Mouse (Mus musculus): ENCODE data around the gene Rpl21. TPM values are rescaled to one million over a fixed set of nuclear protein-coding genes. Genes with fewer than 3 reads are reported as not detected.

Gene Rpl21
- polyA plus RNA-seq, 1 experiment from 2014 or later: 546 TPM

- Histone ChIP-seq H3K27ac (replicated peaks) (no peak overlapping the region), H3K36me3 (replicated peaks) (no peaks in the 10 kb centered on the region), H3K4me1 (no peaks in the 10 kb centered on the region), H3K27me3 (replicated peaks; ENCODE audit: low read depth, poor library complexity, severe bottlenecking) (no peaks in the 10 kb centered on the region), H3K4me3 (no peak overlapping the region), H3K9me3 (0 out of 2 replicates have a peak, but pooled peaks cover 4% of the 10 kb centered on the region)
- no peak for DNase-seq (ENCODE audit: low spot score)
- WGBS: 78% methylated on average over 8 of the region's 8 CpGs
Observed at GRCm38 (mm10) chr5:146806004-146806430, 26.7 kb upstream of the Rpl21 start.

GRCm38 (mm10) chr5:146809951-146810350 lies 22.7 kb upstream of the Rpl21 start:
- Histone ChIP-seq H3K4me3 (no peak overlapping the region), H3K27me3 (replicated peaks; ENCODE audit: low read depth, poor library complexity, severe bottlenecking) (no peaks in the 10 kb centered on the region), H3K27ac (replicated peaks) (no peak overlapping the region), H3K9me3 (peaks cover 2% of the 10 kb centered on the region; the same call in 1 of the 2 replicates), H3K4me1 (no peaks in the 10 kb centered on the region), H3K36me3 (replicated peaks) (no peaks in the 10 kb centered on the region)
- WGBS: 78% methylated on average over 5 of the region's 5 CpGs
- DNase-seq (ENCODE audit: low spot score): no peak

DNA sequence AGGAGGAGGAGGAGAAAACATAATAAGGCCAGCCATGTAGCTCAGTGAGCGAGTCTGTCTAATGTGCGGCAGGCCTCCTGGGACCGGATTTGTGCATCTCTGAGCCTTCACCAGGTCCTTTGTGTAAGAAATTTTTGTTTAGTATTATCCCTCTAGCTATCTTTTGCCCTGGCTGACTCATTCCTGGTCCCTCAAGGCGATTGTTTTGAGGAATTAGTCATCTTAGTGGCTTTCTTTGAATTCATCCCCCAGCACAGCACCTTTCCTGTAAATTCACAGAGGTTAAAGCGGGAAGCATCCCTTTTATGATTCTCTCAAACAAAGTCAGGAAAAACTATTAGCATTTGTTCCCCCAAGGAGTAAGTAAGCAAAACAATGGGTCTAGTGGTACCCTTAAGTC lies 19.8 kb upstream of the Rpl21 start:
- DNase-seq (ENCODE audit: low spot score): no peak
- H3K27ac ChIP-seq (replicated peaks): no peak overlapping the region
- H3K4me3 ChIP-seq: no peak overlapping the region
- H3K9me3 ChIP-seq: peaks cover 2% of the 10 kb centered on the region; the same call in 1 of the 2 replicates
- no peaks in the 10 kb centered on the region for H3K36me3 ChIP-seq (replicated peaks)
- 92% methylated on average over 5 of the region's 5 CpGs for WGBS
- H3K4me1 ChIP-seq: no peaks in the 10 kb centered on the region
- no peaks in the 10 kb centered on the region for H3K27me3 ChIP-seq (replicated peaks; ENCODE audit: low read depth, poor library complexity, severe bottlenecking)

DNA sequence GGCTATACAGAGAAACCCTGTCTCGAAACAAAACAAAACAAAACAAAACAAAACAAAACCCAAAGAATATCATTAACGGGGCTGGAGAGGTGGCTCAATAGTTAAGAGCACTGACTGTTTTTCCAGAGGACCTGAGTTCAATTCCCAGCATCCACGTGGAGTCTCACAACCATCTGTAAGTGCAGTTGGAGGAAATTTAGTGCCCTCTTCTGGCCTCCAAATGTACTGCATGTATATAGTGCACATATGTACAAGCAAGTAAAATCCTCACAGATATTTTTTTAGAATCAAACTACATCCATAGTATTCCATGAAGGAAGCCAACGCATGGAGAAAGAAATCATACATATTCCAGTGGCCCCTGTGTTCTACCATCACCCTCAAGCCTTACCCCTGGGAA lies 19.3 kb upstream of the Rpl21 start:
- no peaks in the 10 kb centered on the region for H3K36me3 ChIP-seq (replicated peaks)
- H3K27ac ChIP-seq (replicated peaks): no peak overlapping the region
- H3K27me3 ChIP-seq (replicated peaks; ENCODE audit: low read depth, poor library complexity, severe bottlenecking): no peaks in the 10 kb centered on the region
- H3K4me1 ChIP-seq: no peaks in the 10 kb centered on the region
- no peak for DNase-seq (ENCODE audit: low spot score)
- WGBS: 86% methylated on average over 4 of the region's 4 CpGs
- no peak overlapping the region for H3K4me3 ChIP-seq
- peaks cover 2% of the 10 kb centered on the region; the same call in 1 of the 2 replicates for H3K9me3 ChIP-seq

DNA sequence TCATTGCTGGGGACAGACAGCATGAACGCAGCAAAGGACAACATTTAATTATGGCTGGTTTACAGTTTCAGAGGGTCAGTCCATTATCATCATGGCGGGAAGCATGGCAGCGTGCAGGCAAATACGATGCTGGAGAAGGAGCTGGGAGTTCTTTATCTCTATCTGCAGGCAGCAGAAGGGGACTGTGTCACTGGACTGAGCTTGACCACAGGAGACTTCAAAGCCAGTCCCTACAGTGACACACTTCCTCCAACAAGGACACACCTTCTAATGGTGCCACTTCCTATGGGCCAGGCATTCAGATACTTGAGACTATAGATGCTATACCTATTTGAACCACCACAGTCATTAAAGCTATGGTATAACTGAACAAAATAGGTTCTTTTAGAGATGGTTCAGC lies 17.3 kb upstream of the Rpl21 start:
- Histone ChIP-seq H3K4me3 (no peak overlapping the region), H3K9me3 (peaks cover 2% of the 10 kb centered on the region; the same call in 1 of the 2 replicates), H3K36me3 (replicated peaks) (no peaks in the 10 kb centered on the region), H3K27me3 (replicated peaks; ENCODE audit: low read depth, poor library complexity, severe bottlenecking) (no peaks in the 10 kb centered on the region), H3K4me1 (no peaks in the 10 kb centered on the region), H3K27ac (replicated peaks) (no peak overlapping the region)
- 78% methylated on average over 4 of the region's 4 CpGs for WGBS
- no peak for DNase-seq (ENCODE audit: low spot score)

- Histone ChIP-seq H3K36me3 (replicated peaks) (no peaks in the 10 kb centered on the region), H3K27me3 (replicated peaks; ENCODE audit: low read depth, poor library complexity, severe bottlenecking) (no peaks in the 10 kb centered on the region), H3K4me1 (no peaks in the 10 kb centered on the region), H3K27ac (replicated peaks) (no peak overlapping the region), H3K4me3 (no peak overlapping the region), H3K9me3 (peaks cover 2% of the 10 kb centered on the region; the same call in 1 of the 2 replicates)
- no peak for DNase-seq (ENCODE audit: low spot score)
- 88% methylated on average over 8 of the region's 8 CpGs for WGBS
Observed at GRCm38 (mm10) chr5:146817583-146817982, 15.1 kb upstream of the Rpl21 start.

GRCm38 (mm10) chr5:146818906-146819623 lies 13.6 kb upstream of the Rpl21 start:
- H3K27ac ChIP-seq (replicated peaks): no peak overlapping the region
- H3K4me3 ChIP-seq: no peak overlapping the region
- WGBS: 89% methylated on average over 8 of the region's 8 CpGs

GRCm38 (mm10) chr5:146823005-146823404 lies 9.7 kb upstream of the Rpl21 start:
- WGBS: 88% methylated on average over 5 of the region's 5 CpGs
- H3K27ac ChIP-seq (replicated peaks): no peak overlapping the region
- no peak for DNase-seq (ENCODE audit: low spot score)

More at GRCm38 (mm10) chr5:146818906-146819623, 13.6 kb upstream of the Rpl21 start:
- Histone ChIP-seq H3K9me3 (no peaks in the 10 kb centered on the region), H3K4me1 (no peaks in the 10 kb centered on the region), H3K27me3 (replicated peaks; ENCODE audit: low read depth, poor library complexity, severe bottlenecking) (no peaks in the 10 kb centered on the region), H3K36me3 (replicated peaks) (no peaks in the 10 kb centered on the region)
- DNase-seq (ENCODE audit: low spot score): no peak

DNA sequence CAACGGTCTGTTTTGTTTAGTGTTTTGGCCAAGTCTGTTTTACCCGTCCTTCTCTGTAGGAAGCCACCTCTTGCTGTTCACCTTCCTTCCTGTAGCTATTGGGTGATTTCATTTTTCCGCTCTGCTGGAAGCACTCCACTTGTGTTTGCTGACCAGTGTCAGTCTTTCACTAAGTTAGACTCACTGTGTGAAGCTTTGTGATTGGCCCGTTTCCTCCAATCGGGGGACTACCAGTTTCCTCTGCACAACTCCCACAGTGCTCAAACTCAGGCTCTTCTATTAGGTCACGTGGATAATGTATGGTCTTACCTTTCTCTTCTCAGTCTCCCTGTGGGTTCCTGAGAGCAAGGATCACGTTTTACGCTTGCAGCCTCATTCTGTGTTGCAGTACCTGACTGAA lies 3.2 kb upstream of the Rpl21 start:
- H3K4me3 ChIP-seq: no peak overlapping the region
- DNase-seq (ENCODE audit: low spot score): no peak
- H3K27ac ChIP-seq (replicated peaks): no peak overlapping the region
- H3K4me1 ChIP-seq: peaks cover 17% of the 10 kb centered on the region
- H3K27me3 ChIP-seq (replicated peaks; ENCODE audit: low read depth, poor library complexity, severe bottlenecking): no peaks in the 10 kb centered on the region
- 53% methylated on average over 8 of the region's 8 CpGs for WGBS
- no peaks in the 10 kb centered on the region for H3K9me3 ChIP-seq
- peaks cover 6% of the 10 kb centered on the region for H3K36me3 ChIP-seq (replicated peaks)

More at GRCm38 (mm10) chr5:146823005-146823404, 9.7 kb upstream of the Rpl21 start:
- Histone ChIP-seq H3K9me3 (no peaks in the 10 kb centered on the region), H3K27me3 (replicated peaks; ENCODE audit: low read depth, poor library complexity, severe bottlenecking) (no peaks in the 10 kb centered on the region), H3K4me3 (no peak overlapping the region), H3K4me1 (peaks cover 6% of the 10 kb centered on the region), H3K36me3 (replicated peaks) (no peaks in the 10 kb centered on the region)

- Histone ChIP-seq H3K9me3 (no peaks in the 10 kb centered on the region), H3K27ac (replicated peaks) (peak overlapping the region; percentile 99), H3K4me3 (peak overlapping the region; percentile 99), H3K4me1 (peaks cover 13% of the 10 kb centered on the region), H3K36me3 (replicated peaks) (peaks cover 35% of the 10 kb centered on the region), H3K27me3 (replicated peaks; ENCODE audit: low read depth, poor library complexity, severe bottlenecking) (no peaks in the 10 kb centered on the region)
- no peak for DNase-seq (ENCODE audit: low spot score)
- 56% methylated on average over 7 of the region's 7 CpGs for WGBS
Observed at GRCm38 (mm10) chr5:146832435-146832768, 288 bp upstream of the Rpl21 start.

- no peaks in the 10 kb centered on the region for H3K27me3 ChIP-seq (replicated peaks; ENCODE audit: low read depth, poor library complexity, severe bottlenecking)
- no peak for DNase-seq (ENCODE audit: low spot score)
- peaks cover 48% of the 10 kb centered on the region for H3K36me3 ChIP-seq (replicated peaks)
- H3K9me3 ChIP-seq: no peaks in the 10 kb centered on the region
- H3K4me1 ChIP-seq: peaks cover 13% of the 10 kb centered on the region
- H3K27ac ChIP-seq (replicated peaks): peak overlapping the region; percentile 99
- H3K4me3 ChIP-seq: peak overlapping the region; percentile 99
- 24% methylated on average over 8 of the region's 8 CpGs for WGBS
Observed at GRCm38 (mm10) chr5:146833673-146834201, 1.0 kb downstream of the Rpl21 start.

DNA sequence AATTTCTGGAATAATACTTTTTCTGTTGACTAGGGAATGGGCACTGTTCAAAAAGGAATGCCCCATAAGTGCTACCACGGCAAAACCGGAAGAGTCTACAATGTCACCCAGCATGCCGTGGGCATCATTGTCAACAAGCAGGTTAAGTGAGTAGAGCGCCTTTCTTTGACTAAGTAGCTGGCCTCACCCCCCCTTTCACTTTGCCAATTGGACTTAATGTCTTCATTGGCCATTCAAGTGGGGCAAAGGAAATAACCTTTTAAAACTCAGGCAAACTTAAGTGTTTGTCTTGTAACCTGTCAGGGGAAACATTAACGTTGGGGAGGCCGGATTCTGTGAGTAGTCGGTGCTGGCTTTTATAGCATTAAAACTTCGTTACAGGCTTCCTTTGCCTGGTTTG lies 2.3 kb downstream of the Rpl21 start:
- no peak overlapping the region for H3K27ac ChIP-seq (replicated peaks)
- H3K27me3 ChIP-seq (replicated peaks; ENCODE audit: low read depth, poor library complexity, severe bottlenecking): no peaks in the 10 kb centered on the region
- DNase-seq (ENCODE audit: low spot score): no peak
- H3K4me3 ChIP-seq: no peak overlapping the region
- peaks cover 13% of the 10 kb centered on the region for H3K4me1 ChIP-seq
- peaks cover 55% of the 10 kb centered on the region for H3K36me3 ChIP-seq (replicated peaks)
- WGBS: 90% methylated on average over 8 of the region's 8 CpGs
- H3K9me3 ChIP-seq: no peaks in the 10 kb centered on the region

Measured in embryonic facial prominence, embryonic 10.5 days (tissue).